Mouse (Mus musculus) bone marrow, adult 2 months (tissue): ENCODE data around the gene BC048679.

ENCODE experiments used
- CTCF ChIP-seq: fragments of 200-500 bp; IDR thresholded peaks from 2 replicates; pipeline ENCODE4 v1.5.1; 2011; ENCODE audit warnings: low read length, control low read depth; ENCODE audit not compliant: control insufficient read depth, insufficient read depth
- POLR2A ChIP-seq: fragments of 200-500 bp; IDR thresholded peaks from 2 replicates; pipeline ENCODE4 v1.6.1; 2011; ENCODE audit warnings: low read depth, mild to moderate bottlenecking, control low read depth, low read length, borderline replicate concordance; ENCODE audit not compliant: control insufficient read depth

DNA sequence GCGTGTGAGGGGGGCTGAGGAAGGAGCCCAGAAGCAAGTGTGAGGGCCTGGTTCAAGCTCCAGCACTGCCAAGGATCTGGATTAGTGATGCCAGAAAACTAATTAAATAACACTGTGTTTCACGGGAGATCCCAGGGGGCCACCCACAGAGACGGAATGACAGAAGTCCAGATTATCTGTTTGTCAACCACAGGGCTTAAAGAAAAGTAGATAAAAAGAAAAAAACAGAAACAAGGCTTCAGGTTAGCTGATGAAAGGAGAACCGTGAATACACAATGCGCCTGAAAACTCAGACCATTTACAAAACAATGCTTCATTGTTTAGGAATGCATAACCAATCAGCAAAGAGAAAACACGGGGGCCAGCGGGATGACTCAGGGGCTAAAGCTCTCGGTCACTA, 17.3 kb downstream of the BC048679 start:
- TF ChIP-seq POLR2A (no peak), CTCF (no peak)
